Mouse (Mus musculus) MN1 (cell line): ENCODE data around the gene Rfc4.
A peak's percentile ranks its signal among the peaks of the same experiment; 100 is the strongest.

Experiments
- DNase-seq: peaks from one replicate; pipeline ENCODE4 v3.0.0-alpha.2; 2016; ENCODE audit warnings: low spot score

Rfc4 gene

DNA sequence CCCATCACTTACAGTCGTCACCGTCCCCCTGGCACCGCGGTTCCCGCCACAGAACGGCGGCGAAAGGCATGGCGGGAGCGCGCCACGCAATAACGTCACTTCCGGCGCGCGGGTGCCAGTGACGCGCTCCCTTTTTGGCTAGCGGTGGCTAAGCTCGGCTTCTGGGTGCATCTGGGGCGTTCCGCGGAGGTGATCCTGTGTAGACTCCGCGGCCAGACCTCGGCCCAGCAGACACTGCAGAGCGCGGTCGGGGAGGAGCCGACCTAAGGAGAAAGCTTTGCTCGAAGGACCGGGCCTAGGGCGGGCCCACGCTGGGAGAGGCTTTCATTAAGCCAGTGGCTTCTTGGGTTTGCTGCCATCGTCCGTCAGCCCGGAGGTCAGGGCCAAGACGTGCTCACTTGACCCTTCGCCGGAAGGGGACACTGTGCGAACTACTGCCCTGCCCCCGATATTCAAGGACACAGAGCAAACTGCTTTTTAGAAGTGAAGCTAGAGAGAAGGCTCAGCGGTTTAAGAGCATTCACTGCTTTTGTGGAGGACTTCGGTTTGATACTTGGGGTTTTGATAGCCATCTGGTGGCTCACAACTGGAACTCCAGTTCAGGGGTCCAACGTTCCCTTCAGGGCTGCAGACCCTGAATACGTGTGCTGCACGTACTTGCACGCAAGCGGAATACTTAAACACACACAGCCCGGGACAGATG is at the start of gene Rfc4:
Gene Rfc4, minus strand, starts transcription at position 65 of the 703 bp plus-strand sequence.
- peak; percentile 88 for DNase-seq

GRCm38 (mm10) chr16:23175956-23176355 is 48.4 kb upstream of the Rfc4 start:
- no peak for DNase-seq

GRCm38 (mm10) chr16:23174855-23175254 is 47.3 kb upstream of the Rfc4 start:
- no peak for DNase-seq

DNA sequence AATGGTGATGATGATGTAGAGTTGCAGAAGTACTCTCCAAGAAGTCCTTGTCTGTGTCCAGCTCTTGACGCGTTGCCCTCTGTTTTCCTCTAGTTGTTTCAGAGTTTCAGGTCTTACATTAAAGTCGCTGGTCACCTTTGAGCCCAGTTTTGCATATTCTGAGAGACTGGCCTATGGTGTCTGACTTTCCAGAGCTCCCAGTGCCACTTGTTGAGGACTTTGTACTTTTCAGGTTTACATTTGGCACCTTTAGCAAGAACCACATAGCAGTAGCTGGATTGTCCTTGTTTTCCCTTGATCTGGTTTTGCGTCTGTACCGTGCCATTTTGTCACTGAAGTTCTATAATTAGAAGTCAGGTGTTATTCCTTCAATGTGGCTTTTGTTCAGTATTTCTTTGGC is 46.4 kb upstream of the Rfc4 start:
- DNase-seq: no peak

GRCm38 (mm10) chr16:23170813-23171212 is 43.3 kb upstream of the Rfc4 start:
- DNase-seq: no peak

- no peak for DNase-seq
Observed at GRCm38 (mm10) chr16:23167079-23167478, 39.5 kb upstream of the Rfc4 start.

- DNase-seq: no peak
Observed at GRCm38 (mm10) chr16:23166646-23167045, 39.1 kb upstream of the Rfc4 start.

GRCm38 (mm10) chr16:23165441-23165840 is 37.9 kb upstream of the Rfc4 start:
- DNase-seq: no peak

DNA sequence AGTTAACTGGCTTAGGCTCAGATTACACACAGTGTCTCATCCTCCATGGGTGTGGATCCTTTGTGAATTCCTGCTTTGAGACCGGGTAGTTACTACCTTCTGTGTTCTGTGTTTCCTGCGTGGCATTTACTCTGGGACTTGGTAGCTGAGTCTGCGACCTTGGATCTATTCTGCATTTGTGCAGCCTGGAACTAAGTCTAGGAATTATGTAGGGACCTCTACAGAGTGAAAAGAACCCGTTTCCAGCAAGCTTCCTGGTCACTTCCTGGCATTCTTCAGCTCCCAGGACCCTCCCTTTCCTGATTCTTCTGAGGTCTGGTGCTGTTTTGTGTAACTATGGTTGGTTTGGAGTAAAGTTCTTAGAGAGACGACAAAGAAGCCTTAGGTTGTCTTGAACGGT is 36.9 kb upstream of the Rfc4 start:
- no peak for DNase-seq

DNA sequence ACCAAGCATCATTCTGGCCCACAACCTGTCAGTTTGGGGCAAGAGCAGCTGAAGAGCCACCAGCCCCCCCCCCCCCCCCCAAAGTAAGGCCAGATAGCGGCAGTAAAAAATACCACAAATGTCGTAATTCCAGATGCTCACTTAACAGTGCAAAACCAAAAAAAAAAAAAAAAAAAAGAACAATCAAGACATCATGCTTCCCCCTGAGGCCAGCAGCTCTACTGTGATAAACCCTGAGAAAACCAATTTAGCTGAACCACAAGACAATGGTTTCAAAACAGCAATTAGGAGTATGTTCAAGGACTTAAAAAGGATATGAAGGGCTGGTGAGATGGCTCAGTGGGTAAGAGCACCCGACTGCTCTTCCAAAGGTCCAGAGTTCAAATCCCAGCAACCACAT is 34.6 kb upstream of the Rfc4 start:
- DNase-seq: no peak

- DNase-seq: peak; percentile 6
Observed at GRCm38 (mm10) chr16:23159749-23160148, 32.2 kb upstream of the Rfc4 start.

- DNase-seq: no peak
Observed at GRCm38 (mm10) chr16:23158957-23159356, 31.4 kb upstream of the Rfc4 start.

DNA sequence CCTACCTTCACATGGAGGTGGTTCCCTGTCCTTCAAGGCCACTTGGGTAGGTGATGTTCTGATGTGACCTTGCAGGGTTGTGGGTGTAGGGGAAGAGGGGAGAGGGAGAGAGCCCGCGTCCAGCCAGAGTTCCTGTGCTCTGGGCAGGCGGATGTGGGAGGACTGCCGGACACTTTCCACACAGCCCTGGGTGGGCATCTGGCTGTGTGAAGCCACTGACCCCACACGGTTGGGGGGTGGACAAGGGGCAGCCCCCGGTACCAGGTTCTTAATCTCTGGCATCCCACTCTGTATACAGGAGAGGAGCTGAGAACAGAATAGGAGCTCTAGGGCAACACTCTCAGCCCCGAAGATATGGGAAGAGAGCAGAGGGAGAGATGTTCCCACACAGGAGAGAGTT is 30.8 kb upstream of the Rfc4 start:
- no peak for DNase-seq

DNA sequence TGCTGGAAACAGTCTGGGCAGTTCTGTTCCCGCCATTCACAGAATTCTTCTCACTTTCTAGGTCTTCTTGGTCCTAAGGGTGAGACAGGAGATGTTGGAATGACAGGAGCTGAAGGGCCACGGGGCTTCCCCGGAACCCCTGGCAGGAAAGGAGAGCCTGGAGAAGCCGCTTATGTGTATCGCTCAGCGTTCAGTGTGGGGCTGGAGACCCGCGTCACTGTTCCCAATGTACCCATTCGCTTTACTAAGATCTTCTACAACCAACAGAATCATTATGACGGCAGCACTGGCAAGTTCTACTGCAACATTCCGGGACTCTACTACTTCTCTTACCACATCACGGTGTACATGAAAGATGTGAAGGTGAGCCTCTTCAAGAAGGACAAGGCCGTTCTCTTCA is 29.5 kb upstream of the Rfc4 start:
- no peak for DNase-seq

DNA sequence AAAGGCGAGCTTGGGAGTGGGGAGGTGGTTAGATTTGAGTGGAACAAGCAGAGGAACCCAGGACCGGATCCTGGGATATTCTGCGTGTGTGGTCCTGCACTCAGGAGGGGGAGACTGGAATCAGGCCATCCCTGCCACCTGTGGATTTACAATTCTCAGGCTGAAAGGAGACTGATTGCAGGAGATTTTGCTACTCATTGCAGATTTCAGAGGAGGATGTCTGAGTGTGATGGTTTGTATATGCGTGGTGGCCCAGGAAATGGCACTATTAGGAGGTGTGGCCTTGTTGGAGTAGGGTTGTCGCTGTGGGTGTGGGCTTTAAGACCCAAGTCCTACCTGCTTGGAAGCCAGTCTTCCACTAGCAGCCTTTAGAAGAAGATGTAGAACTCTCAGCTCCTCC is 26.7 kb upstream of the Rfc4 start:
- DNase-seq: no peak

DNA sequence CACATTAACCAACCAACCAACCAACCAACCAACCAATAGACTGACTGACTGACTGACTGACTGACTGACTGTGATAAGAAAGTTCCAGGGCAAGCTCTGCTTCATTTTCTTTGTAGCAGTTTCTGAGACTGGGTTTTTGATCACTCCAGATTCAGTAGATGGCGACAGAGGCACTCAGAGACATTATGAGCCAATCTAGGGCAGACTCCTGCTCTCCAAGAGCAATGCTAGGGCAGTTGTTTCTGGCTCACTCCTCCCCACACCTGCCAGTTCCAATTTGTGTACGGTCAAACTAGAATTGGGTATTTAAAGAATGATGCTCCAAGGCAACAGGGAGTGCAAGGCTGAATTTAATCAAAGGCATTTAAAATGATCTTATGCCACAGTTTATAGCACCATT is 23.9 kb upstream of the Rfc4 start:
- DNase-seq: peak; percentile 44

DNA sequence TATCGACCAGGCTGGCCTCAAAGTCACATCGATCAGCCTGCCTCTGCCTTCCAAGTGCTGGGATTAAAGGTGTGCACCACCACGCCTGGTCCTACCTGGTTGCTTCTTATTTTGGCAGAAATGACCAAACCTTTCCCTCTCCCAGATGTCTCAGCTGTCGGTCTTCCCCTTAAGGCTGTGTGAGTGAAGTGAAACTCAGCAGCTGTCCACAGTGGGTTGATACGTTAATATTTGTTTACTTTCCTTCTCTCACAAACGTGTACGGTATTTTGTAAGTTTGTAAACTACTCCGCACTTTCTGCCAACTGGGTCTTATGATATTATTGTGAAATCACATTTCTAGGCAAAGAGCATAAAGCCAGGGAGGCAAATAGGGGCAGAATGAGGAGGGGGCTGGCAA is 21.9 kb upstream of the Rfc4 start:
- DNase-seq: no peak

- no peak for DNase-seq
Observed at GRCm38 (mm10) chr16:23148936-23149335, 21.4 kb upstream of the Rfc4 start.

GRCm38 (mm10) chr16:23146280-23146679 is 18.7 kb upstream of the Rfc4 start, which contains the start of gene Adipoq:
Gene Adipoq (plus strand): TSS chr16:23146536.
- DNase-seq: no peak

GRCm38 (mm10) chr16:23145211-23145610 is 17.7 kb upstream of the Rfc4 start:
- DNase-seq: no peak

DNA sequence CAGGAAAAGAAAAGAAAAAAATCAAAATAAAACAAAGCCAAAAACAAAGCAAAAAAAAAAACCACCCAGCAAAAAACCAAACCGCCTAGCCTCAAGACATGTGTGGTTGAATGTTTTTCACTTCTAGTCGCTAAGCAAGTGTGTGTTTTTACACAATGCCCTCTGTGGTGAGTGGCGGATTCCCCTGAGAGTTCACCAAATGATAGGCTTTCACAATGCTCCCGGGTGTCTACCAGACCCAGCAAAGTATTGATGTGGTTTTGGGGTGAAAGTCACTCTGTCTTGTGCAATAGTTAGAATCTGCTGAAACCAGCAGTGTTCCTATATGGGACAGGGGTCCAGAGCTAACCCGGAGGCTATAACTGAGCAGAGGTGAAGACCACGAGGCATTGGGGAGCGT is 16.8 kb upstream of the Rfc4 start:
- no peak for DNase-seq

DNA sequence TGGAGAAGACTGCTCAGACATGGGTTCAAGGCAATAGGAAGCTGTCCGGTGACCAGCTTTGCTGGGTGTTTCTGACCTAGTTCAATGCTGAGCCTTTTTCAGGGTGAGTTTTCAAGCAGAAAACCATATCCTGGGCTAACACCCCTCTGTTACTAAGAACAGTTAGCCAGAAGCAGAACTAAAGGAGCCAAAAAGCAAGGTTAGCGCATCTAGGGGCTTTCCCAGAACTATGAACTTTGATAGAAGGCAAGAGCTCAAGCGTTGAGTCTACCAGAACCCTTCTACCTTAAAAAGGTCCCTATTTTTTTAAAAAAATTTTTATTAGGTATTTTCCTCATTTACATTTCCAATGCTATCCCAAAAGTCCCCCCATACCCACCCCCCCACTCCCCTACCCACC is 13.4 kb upstream of the Rfc4 start:
- DNase-seq: no peak

DNA sequence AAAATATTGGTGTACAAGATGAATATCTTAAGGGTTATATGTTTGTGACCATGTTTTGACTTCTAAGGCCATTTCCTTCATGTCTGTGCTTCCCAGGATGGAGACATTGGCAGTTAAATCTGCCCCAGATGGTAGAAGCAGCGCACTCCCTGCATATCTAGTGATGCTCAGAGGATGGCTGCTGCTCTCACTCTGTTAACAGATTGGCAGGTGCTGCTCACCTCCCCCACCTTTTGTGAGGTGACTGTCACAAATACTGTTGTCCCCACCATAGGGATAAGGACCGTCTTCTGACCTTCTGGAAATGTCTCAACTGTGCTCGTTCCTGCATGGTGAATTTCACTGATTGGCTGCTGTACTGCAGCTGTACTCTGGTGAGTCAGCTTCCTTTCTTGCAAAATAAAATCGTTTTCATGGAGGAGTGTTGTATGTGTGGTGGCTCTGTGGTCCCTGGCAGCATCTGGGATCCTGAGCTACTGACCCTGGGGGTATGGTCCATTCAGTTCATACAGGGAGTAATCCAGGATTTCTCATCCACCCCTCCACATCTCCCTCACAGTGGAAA is 9.0 kb upstream of the Rfc4 start:
- no peak for DNase-seq
